Mouse (Mus musculus): ENCODE data around the gene Vmp1. TPM values are rescaled to one million over a fixed set of nuclear protein-coding genes. Genes with fewer than 3 reads are reported as not detected.
A peak's percentile ranks its signal among the peaks of the same experiment; 100 is the strongest.

Vmp1 gene
- polyA plus RNA-seq, 1 experiment from 2014 or later: 97.9 TPM

DNA sequence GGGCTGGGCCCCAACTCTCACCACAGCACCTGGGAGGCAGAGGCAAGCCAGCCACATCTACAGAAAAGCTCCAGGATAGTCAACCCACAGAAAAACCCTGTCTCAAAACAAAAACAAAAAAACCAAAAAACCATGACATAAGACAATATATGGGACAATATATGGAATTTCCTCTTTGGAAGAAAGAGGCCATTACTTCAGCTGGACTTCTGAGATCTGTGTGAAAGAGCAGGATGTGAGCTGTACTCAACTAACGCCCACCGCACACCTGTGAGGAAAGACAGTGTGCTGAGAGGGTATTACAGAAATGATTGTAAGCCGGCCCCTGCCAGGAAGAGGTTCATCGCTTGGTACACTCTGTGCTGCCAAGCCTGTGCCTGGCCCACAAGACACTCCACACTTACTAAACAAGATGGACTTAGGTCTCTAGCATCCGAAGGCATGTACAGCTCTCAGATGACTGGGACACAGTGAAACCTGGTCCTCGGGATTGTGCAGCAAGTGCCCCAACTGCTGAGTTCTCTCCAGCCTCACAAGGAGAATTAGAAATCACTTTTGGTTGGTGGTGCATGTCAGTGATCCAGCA, 109.9 kb downstream of the Vmp1 start:
- H3K4me1 ChIP-seq: peaks cover 46% of the 10 kb centered on the region
- no peaks in the 10 kb centered on the region for H3K27me3 ChIP-seq (ENCODE audit: low read depth, poor library complexity, severe bottlenecking)
- no peak overlapping the region for H3K27ac ChIP-seq
- no peak overlapping the region for H3K4me3 ChIP-seq
- H3K36me3 ChIP-seq: no peaks in the 10 kb centered on the region
- H3K9me3 ChIP-seq (replicated peaks): no peaks in the 10 kb centered on the region
- 92% methylated on average over 6 of the region's 6 CpGs for WGBS
- no peak for DNase-seq (ENCODE audit: low spot score)

DNA sequence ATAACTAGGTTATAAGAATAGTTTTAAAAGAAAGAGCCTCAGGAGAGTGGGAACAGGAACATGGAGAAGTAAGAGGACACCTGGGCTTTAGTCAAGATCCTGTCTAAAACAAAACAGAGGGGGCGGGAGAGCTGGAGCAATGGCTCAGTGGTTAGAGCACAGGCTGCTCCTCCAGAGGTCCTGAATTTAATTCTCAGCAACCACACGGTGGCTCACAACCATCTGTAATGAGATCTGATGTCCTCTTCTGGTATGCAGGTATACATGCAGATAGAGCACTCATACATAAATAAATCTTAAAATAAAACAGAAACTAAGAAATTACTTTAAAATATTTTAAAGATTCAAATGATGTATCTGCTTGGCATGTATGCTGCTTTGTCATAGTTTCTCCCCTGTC, 111.0 kb downstream of the Vmp1 start:
- Histone ChIP-seq H3K9me3 (replicated peaks) (no peaks in the 10 kb centered on the region), H3K36me3 (no peaks in the 10 kb centered on the region), H3K27me3 (ENCODE audit: low read depth, poor library complexity, severe bottlenecking) (no peaks in the 10 kb centered on the region), H3K27ac (no peak overlapping the region), H3K4me1 (peaks cover 42% of the 10 kb centered on the region), H3K4me3 (no peak overlapping the region)
- WGBS: 71% methylated on average over 2 of the region's 2 CpGs
- DNase-seq (ENCODE audit: low spot score): no peak

DNA sequence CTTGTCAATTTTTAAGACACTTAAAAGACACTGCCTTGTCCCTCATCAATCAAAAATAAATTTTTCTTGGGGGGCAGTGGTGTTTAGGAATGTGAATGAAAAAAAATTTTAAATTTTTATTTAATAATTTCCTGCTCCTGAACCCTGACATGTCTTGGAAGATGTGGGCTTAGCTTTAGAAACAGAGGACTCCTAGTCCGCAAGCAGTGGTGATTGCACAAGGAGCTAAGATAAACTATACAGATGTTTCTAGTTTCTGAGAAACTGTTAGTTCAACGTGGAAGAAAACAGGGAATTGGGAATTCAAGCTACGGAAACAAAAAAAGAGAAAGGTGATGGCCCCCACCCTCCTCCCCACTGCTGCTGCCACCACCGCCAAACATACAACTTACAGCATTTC, 111.8 kb downstream of the Vmp1 start:
- no peak overlapping the region for H3K4me3 ChIP-seq
- no peak for DNase-seq (ENCODE audit: low spot score)
- peaks cover 35% of the 10 kb centered on the region for H3K4me1 ChIP-seq
- H3K9me3 ChIP-seq (replicated peaks): no peaks in the 10 kb centered on the region
- H3K36me3 ChIP-seq: no peaks in the 10 kb centered on the region
- no peaks in the 10 kb centered on the region for H3K27me3 ChIP-seq (ENCODE audit: low read depth, poor library complexity, severe bottlenecking)
- 70% methylated on average over 4 of the region's 4 CpGs for WGBS
- peak overlapping the region; percentile 75; the same call in 1 of the 2 replicates for H3K27ac ChIP-seq

- Histone ChIP-seq H3K4me1 (peaks cover 34% of the 10 kb centered on the region), H3K27ac (peak overlapping the region; percentile 75), H3K36me3 (no peaks in the 10 kb centered on the region), H3K27me3 (ENCODE audit: low read depth, poor library complexity, severe bottlenecking) (no peaks in the 10 kb centered on the region), H3K4me3 (no peak overlapping the region), H3K9me3 (replicated peaks) (no peaks in the 10 kb centered on the region)
- 46% methylated on average over 15 of the region's 15 CpGs for WGBS
- peak; percentile 54 for DNase-seq (ENCODE audit: low spot score)
Measured at GRCm38 (mm10) chr11:86571047-86571855, 112.4 kb downstream of the Vmp1 start.

GRCm38 (mm10) chr11:86570261-86570746, 113.3 kb downstream of the Vmp1 start:
- H3K4me3 ChIP-seq: peak overlapping the region; percentile 29; the same call in 1 of the 2 replicates
- H3K9me3 ChIP-seq (replicated peaks): no peaks in the 10 kb centered on the region
- 16% methylated on average over 9 of the region's 9 CpGs for WGBS
- no peaks in the 10 kb centered on the region for H3K27me3 ChIP-seq (ENCODE audit: low read depth, poor library complexity, severe bottlenecking)
- DNase-seq (ENCODE audit: low spot score): peak; percentile 65
- H3K4me1 ChIP-seq: peaks cover 28% of the 10 kb centered on the region
- H3K36me3 ChIP-seq: peaks cover 3% of the 10 kb centered on the region; the same call in 1 of the 2 replicates
- peak overlapping the region; percentile 81 for H3K27ac ChIP-seq

DNA sequence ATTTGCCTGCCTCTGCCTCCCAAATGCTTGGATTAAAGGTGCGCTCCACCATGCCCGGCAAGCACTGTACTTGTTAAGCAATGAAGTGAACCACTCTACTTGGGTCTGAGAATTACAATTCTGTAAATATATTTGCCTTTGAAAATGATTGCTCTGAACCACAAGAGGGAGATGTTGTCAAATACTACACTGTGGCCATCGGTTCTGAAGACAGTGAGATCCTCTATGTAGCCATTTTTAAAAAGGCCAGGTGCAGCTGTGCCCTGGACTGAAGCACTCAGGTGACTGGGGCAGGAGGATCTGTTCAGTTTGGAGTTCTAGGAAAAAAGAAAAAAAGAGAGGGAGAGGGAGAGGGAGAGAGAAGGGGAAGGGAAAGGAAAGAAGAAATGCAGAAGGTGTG, 115.2 kb downstream of the Vmp1 start:
- Histone ChIP-seq H3K36me3 (peaks cover 5% of the 10 kb centered on the region; the same call in 1 of the 2 replicates), H3K9me3 (replicated peaks) (no peaks in the 10 kb centered on the region), H3K27me3 (ENCODE audit: low read depth, poor library complexity, severe bottlenecking) (no peaks in the 10 kb centered on the region), H3K4me1 (peaks cover 28% of the 10 kb centered on the region), H3K4me3 (no peak overlapping the region), H3K27ac (no peak overlapping the region)
- DNase-seq (ENCODE audit: low spot score): no peak
- 76% methylated on average over 3 of the region's 3 CpGs for WGBS

GRCm38 (mm10) chr11:86558258-86558657, 125.4 kb downstream of the Vmp1 start:
- peaks cover 48% of the 10 kb centered on the region for H3K36me3 ChIP-seq
- no peak for DNase-seq (ENCODE audit: low spot score)
- H3K4me3 ChIP-seq: no peak overlapping the region
- no peaks in the 10 kb centered on the region for H3K9me3 ChIP-seq (replicated peaks)
- WGBS: 90% methylated on average over 4 of the region's 4 CpGs
- H3K27me3 ChIP-seq (ENCODE audit: low read depth, poor library complexity, severe bottlenecking): no peaks in the 10 kb centered on the region
- H3K27ac ChIP-seq: no peak overlapping the region
- H3K4me1 ChIP-seq: no peaks in the 10 kb centered on the region

- WGBS: 95% methylated on average over 6 of the region's 6 CpGs
- DNase-seq (ENCODE audit: low spot score): no peak
- no peak overlapping the region for H3K27ac ChIP-seq
- no peak overlapping the region for H3K4me3 ChIP-seq
- peaks cover 59% of the 10 kb centered on the region for H3K36me3 ChIP-seq
- H3K4me1 ChIP-seq: no peaks in the 10 kb centered on the region
- H3K27me3 ChIP-seq (ENCODE audit: low read depth, poor library complexity, severe bottlenecking): no peaks in the 10 kb centered on the region
- H3K9me3 ChIP-seq (replicated peaks): no peaks in the 10 kb centered on the region
Measured at GRCm38 (mm10) chr11:86553525-86553924, 130.1 kb downstream of the Vmp1 start.

DNA sequence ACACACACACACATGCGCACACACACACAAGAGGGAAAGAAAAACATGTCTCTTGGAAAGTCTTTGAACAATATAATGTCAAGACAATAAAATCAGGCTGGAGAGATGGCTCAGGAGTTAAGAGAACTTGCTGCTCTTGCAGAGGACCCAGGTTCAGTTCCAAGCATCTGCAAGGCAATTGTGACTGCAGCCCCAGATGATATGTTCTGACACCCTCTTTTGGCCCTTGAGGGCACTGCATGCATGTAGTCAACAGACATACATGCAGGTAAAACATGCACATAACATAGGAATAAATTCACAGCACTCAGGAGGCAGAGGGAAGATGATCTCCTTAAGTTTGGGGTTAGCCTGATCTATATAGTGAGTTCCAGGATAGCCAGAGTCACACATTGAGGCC, 136.2 kb downstream of the Vmp1 start:
- Histone ChIP-seq H3K4me3 (no peak overlapping the region), H3K4me1 (peaks cover 20% of the 10 kb centered on the region), H3K9me3 (replicated peaks) (no peaks in the 10 kb centered on the region), H3K36me3 (peaks cover 24% of the 10 kb centered on the region), H3K27ac (no peak overlapping the region), H3K27me3 (ENCODE audit: low read depth, poor library complexity, severe bottlenecking) (no peaks in the 10 kb centered on the region)
- 97% methylated on average over 1 of the region's 1 CpGs for WGBS
- DNase-seq (ENCODE audit: low spot score): no peak

- peak overlapping the region; percentile 95; the same call in 1 of the 2 replicates for H3K27ac ChIP-seq
- peaks cover 24% of the 10 kb centered on the region for H3K36me3 ChIP-seq
- peak overlapping the region; percentile 99 for H3K4me3 ChIP-seq
- WGBS: 82% methylated on average over 8 of the region's 8 CpGs
- no peaks in the 10 kb centered on the region for H3K27me3 ChIP-seq (ENCODE audit: low read depth, poor library complexity, severe bottlenecking)
- no peak for DNase-seq (ENCODE audit: low spot score)
- no peaks in the 10 kb centered on the region for H3K9me3 ChIP-seq (replicated peaks)
- H3K4me1 ChIP-seq: peaks cover 20% of the 10 kb centered on the region
Measured at GRCm38 (mm10) chr11:86545556-86545955, 138.1 kb downstream of the Vmp1 start.

GRCm38 (mm10) chr11:86544639-86545299, 138.9 kb downstream of the Vmp1 start, which contains the start of the genes Rps6kb1 and Tubd1:
TSS of gene Rps6kb1 (minus strand) at chr11:86544805.
TSS of gene Tubd1 (plus strand) at chr11:86544991.
- peaks cover 20% of the 10 kb centered on the region for H3K4me1 ChIP-seq
- peak within 1 kb of the TSS; percentile 95 for H3K27ac ChIP-seq
- H3K36me3 ChIP-seq: peaks cover 21% of the 10 kb centered on the region
- no peaks in the 10 kb centered on the region for H3K27me3 ChIP-seq (ENCODE audit: low read depth, poor library complexity, severe bottlenecking)
- H3K4me3 ChIP-seq: peak within 1 kb of the TSS; percentile 99
- WGBS: under 1% methylated on average over 43 of the region's 43 CpGs
- DNase-seq (ENCODE audit: low spot score): peak; percentile 98
- no peaks in the 10 kb centered on the region for H3K9me3 ChIP-seq (replicated peaks)

DNA sequence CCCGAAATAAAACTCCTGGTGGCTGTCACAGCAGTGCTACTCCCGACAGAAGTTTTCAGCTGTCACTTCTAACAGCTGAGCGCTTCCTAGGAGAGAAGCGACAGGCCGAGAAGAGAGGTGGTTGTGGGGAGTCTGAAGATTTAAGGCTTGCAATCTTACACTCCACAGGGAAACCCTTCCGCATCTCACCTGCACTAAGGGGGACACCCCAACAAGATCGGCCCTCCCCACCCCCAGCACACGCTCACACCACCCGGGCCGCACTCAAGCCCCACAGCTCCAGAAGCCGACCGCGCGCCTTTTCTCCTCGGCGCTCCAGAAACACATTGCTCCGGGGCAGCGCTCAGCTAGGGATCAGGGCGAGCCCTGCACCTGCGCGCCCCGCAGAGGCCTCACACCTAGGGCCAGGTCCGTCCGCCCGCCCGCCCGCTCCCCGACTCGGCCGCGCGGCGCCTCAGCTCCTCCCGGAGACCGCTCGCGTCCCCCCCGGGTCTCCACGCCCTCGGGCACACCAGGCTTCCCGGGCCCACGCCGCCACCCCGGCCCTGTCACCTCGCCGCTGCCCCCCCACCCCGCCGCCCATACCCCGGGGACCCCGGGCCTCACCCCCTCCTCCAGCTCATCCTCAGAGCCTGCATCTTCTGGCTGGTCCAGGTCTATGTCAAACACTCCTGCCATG, 139.5 kb downstream of the Vmp1 start:
- no peak for DNase-seq (ENCODE audit: low spot score)
- Histone ChIP-seq H3K27ac (peak overlapping the region; percentile 95), H3K9me3 (replicated peaks) (no peaks in the 10 kb centered on the region), H3K4me3 (peak overlapping the region; percentile 99), H3K4me1 (peaks cover 20% of the 10 kb centered on the region), H3K27me3 (ENCODE audit: low read depth, poor library complexity, severe bottlenecking) (no peaks in the 10 kb centered on the region), H3K36me3 (peaks cover 16% of the 10 kb centered on the region)
- under 1% methylated on average over 49 of the region's 50 CpGs for WGBS

Data from limb, embryonic 10.5 days (tissue).